Mouse (Mus musculus): ENCODE results near the gene Fgfr2.

The Fgfr2 gene

DNA sequence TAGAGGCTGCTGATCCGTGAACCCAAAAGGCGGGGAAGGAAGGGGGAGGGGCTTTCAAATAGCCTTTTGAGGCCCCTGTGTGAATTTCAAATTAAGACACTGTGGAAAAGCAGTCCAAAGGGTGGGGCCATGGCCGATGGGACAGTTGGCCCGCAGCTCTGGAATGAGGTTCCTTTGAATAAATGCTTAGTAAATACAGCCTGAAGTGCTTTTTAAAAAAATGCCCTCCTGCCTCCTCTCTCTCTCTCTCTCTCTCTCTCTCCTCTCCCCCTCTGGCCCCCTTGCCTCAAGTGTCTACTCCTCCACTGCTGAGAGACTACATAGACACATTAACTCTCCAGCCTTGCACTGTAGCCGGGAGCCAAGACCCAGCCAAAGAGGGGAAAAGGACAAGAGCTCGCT, 2917.0 kb downstream of the Fgfr2 start:
- no peak for DNase-seq (ENCODE audit: extremely low spot score, low read depth, low spot score)

DNA sequence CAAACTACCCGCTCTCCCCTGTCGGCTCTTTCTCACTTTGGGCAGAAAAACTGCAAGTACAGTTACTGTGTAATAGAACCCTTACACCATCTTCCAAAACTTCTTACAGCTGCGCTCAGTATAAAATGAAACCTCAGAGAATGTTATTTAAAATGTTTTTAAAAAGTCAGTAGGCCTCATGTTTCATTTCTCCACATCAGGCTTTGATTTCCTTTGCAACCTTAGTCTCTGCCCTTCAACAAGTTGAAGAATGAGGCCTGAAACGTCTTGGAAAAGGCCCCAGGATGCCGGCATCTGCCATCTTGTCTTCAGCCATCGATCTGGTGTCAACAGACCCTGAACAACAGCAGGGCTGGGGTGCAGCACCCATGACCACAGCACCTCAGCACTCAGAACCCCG, 2918.0 kb downstream of the Fgfr2 start:
- no peak for DNase-seq (ENCODE audit: extremely low spot score, low read depth, low spot score)

DNA sequence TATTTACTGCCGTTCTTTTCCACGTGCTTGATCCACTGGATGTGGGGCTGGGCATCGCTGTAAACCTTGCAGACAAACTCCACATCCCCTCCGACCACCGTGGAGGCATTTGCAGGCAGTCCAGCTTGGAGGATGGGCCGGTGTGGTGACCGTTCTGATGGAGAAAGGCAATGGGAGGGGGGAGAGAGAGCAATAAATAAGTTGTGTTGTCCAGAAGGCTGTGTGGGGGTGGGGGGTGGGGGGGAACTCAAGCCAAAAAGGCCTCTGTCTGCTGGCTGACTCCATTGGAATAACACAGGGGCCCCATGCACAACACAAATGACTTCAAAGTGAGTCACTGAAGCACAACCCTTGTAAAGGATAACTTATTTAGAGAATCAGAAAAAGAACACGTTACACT, 2922.1 kb downstream of the Fgfr2 start:
- DNase-seq (ENCODE audit: extremely low spot score, low read depth, low spot score): no peak

DNA sequence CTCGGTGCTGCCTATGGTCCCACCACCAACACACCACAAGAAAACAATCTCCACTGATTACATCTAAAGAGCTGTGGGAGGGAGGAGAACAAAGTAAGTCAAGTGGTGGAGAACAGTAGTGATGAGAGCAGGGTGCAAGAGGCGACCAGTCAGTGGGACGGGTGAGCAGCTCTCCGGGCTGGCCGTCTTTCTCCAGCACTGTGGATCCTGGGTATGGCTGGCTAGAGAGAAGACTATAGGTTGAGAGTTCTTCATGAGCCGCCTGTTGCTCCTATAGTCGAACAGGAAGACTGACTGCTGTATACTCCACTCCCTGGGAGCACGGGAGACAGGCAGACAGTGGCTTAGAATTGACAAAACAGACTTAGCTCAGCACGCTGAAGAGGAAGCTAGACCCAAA, 2923.2 kb downstream of the Fgfr2 start:
- DNase-seq (ENCODE audit: extremely low spot score, low read depth, low spot score): no peak

DNA sequence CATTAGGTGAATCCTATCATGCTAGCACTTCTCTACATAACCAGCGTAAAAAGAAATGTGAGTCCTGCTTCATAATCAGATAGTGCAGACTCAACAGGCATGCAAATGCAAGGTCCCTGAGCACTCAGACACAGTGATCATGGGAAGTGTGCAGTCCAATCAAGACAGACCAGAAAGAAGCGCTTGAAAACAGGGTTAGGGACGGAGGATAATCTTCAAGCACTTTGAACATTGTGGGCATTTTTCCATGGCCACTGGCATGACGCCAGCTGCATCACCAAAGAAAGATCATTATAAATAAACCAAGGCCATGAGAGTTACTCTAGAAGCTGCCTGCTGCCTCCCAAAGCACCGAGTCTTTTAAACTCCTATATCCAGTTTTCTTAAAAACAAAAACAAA, 2923.8 kb downstream of the Fgfr2 start:
- no peak for DNase-seq (ENCODE audit: extremely low spot score, low read depth, low spot score)

DNA sequence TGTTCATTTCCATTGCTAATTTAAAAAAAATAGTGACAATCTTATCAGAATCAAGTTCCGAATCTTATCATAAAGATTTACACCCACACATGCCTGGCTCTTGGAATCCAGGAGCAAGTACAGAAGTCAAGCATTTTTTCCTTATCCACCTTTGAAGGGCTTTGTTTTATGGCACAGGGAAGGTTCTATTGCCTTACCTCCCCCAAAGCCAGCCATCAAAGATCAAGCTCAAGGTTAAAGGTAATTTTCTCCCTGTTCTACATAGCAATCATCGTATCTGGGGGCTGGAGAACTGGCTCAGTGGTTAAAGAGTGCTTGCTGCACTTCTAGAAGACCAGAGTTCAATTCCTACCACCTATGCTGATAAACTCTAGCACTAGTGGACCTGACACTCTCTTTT, 2928.1 kb downstream of the Fgfr2 start:
- DNase-seq (ENCODE audit: extremely low spot score, low read depth, low spot score): no peak

DNA sequence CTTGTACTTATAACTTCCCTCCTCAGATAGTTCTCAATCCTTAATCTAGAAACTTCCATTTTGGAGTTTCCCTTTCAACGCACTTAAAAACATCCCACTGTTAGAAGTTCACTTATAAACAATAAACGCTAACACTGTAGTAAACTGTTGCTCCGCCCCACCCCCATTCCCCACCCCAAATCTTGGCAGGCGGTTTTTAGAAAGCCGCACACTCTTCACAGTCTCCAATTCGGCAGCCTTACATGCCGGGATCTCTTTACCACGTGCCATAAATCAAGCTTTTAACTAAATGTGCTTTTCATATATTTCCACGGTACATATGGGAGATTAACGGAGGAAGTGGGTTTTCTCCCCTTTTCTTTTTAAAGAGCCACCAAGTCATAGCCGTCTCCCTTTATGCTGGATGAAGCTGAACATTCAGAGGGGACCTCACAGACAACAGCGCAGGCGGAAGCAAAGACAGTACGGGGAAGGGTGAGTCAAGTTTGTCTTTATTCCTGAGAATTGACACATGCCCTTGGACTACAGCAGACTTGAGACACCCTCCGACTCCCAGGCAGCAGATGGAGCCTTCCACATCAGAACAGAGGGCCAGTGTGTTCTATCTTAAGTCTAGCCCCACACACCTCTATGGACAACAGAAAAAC, 2932.7 kb downstream of the Fgfr2 start:
- DNase-seq (ENCODE audit: extremely low spot score, low read depth, low spot score): no peak

DNA sequence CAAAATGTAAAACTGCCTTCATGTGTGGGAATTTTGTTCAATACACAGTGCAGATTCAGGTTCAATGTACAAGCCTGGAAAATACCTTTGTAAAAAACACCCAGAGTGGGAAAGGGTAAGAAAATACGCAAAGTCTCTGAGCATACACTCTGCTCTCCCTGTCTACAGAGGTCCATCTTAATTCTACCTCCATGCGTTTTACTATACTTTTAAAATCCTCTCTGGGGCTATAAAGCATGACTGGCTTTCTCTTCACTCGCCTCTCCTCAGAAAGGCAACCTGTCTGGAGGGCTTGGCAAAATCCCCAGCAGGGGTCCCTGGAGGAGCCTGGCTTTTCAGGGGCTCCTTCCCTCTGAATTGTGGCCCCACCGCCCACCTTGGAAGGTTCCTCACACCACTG, 2933.2 kb downstream of the Fgfr2 start:
- no peak for DNase-seq (ENCODE audit: extremely low spot score, low read depth, low spot score)

DNA sequence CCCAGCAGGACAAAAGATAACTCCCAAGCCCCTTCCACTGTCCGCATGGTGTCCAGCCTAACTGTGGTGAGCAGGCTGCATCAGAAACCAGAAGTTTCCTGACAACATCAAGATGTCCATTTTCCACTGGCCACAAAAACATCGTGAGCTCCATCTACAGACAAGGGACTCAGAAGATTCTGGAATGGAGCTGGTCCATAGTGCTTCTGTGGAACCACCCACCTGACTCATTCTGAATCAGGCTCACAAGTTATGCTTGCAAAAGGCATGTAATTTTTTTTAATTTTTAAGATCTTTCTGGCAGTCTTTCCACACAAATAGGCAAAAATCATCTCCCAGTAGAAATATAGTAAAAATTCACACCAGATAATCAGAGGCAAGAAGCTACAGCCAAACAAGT, 2935.0 kb downstream of the Fgfr2 start:
- no peak for DNase-seq (ENCODE audit: extremely low spot score, low read depth, low spot score)

DNA sequence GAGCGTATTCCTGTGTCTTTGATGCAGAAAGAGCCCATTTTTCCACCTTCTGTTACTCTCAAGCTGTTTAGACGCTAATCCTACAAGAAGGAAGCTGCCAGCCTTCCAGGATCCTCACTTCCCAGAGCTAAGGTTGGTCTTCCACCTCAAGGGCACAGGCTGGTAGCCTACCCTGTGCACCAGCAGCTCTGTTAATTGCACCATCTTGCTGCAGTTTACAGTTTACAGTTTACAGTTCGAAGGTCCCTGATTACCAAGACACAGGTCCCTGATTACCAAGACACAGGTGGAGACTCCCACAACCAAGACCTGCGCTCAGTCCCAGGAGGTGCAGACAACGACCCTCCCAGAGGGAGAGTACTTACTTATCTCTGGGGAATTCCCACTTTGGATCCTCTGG, 2938.3 kb downstream of the Fgfr2 start:
- DNase-seq (ENCODE audit: extremely low spot score, low read depth, low spot score): no peak

DNA sequence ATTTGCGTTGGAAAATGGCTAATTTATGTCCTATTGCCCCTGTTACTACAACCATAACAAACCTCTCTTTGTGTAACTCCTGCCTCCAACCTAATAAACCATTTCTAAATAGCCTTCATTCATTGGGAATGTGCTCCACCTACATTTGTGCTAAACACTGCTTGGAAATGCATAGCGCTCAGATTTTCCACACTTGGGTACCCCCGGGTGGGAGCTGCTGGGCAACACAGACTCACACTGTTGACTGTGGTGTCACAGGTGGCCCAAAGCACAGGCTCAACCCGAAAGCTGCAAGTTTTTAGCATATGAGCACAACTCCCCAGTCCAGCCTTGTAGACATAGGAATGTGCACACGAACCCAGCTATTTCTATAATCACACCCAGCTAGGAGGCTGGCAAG, 2939.2 kb downstream of the Fgfr2 start:
- no peak for DNase-seq (ENCODE audit: extremely low spot score, low read depth, low spot score)

DNA sequence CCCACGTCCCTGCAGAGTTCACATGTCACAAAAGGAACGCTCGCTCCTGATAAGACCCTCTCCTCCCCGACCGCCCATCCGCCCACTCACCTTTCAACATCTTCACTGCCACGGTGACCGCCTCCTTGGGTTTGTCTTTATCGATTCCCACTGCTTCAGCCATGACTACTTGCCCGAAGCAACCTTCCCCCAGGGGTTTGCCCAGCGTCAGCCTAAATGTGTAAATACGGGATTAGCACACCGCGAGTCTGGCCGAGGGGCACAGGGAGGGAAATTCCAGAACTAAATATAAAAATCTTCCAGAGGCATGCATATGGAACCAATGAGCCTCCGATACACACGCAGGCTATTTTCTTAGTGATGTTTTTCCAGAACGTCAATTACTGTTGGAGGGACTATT, 2940.6 kb downstream of the Fgfr2 start:
- peak; percentile 67 for DNase-seq (ENCODE audit: extremely low spot score, low read depth, low spot score)

DNA sequence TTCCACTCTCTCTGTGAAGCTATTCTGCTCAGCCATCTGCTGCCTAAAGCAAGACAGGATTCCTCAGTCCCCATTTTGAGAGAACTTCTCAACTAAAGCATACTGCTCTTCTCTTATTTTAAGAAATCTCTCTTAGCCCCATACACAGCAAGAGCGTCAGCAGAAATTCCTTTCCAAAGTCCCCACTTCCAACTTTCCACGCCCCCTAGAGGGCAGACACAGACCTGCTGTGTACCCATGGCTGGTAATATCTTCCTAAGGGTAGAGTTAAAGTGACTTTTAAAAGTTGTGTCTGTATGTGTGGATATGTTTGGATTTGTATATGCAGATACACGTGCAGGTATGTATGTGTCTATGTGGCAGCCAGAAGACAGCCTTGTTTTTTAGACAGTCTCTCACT, 2944.2 kb downstream of the Fgfr2 start:
- no peak for DNase-seq (ENCODE audit: extremely low spot score, low read depth, low spot score)

DNA sequence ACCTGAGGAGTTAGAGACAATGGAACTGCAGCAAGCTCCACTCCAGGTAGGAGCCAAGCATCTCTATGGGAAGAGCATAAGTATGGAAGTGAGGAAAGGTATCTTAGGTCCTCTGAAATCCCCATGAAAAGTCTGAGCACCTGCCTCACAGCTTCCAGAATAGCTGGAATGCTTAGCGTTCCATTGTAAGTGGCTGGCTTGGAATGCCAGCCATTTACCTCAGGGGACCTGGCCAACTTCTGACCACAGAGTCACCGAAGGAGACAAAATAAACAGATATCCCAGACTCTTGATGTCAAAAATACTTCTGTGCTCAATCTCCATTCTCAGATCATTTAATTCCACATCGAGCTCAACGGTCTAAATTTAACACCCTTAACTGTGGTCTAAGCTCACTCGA, 2946.1 kb downstream of the Fgfr2 start:
- DNase-seq (ENCODE audit: extremely low spot score, low read depth, low spot score): no peak

DNA sequence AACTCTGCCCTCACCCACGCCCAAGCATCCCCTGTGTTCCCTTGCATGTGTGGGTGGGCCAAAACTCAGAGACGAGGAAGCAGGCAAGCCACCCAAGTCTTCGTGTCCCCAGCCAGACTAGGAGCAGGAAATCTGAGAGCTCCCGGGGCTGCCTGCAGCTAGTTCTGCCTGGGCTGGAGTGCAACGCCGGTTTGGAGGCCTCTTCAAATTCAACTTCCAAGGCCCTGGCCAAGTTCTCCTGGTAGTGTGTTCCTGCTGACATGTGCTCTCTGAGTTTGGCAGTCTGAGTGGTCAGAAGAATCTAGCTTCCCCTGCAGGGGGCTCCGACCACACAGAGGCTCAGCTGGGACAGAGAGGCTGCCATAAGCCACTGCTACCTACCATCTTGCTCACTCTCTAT, 2948.6 kb downstream of the Fgfr2 start:
- DNase-seq (ENCODE audit: extremely low spot score, low read depth, low spot score): no peak

DNA sequence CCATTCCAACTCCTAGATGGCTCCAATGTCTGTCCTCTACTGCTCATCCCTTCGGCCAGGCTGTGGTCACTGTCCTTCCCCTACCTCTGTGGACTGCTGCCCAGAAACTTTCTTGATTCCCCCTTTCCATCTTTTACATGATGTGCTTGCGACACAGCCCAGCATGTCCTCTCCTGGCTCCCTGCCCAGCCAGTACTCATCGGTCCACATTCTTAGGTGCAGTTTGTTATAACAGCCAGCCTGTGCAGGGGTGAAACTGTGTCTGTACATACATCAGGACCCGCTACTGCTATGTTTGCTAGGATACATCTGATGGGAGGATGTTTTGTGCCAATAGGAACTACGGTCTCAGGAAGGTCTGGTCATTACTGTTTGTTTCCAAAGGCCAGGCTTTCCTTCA, 2949.2 kb downstream of the Fgfr2 start:
- no peak for DNase-seq (ENCODE audit: extremely low spot score, low read depth, low spot score)

DNA sequence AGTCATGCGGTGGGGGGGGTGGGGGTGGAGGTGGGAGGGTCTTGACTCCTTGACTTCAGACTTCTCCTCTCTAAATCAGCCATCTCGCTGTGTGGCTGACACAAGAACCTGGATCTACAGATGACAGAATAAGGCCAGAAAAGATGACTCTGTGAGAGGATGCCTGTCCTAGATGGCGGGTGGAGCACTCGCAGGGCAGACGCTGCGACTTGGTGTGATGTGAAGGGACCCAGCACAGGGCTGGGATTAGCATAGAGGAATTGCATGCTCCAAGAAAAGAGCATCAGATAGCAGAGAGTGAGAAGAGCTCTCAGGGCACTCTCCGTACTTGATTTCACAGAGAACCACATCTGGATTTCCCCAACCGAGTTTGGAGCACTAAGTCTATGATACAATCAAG, 2953.0 kb downstream of the Fgfr2 start:
- no peak for DNase-seq (ENCODE audit: extremely low spot score, low read depth, low spot score)

DNA sequence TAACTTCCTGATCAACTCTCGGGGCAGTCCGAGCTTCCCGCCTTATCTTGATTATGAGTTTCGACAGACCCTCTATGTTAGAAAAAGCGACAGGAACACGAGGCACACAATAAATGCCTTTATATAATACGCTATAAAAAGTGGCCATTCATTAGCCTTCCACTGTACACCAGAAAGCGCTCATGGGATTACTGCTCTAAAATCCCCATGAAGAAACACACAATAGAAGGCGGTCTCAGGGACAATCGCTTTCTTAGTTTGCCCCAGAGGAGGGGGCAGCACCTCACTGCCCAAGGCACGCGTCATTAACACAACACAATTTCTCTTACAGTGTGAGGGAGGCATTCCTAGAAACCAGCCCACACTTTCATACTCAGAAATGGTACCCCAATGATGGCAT, 2954.9 kb downstream of the Fgfr2 start:
- DNase-seq (ENCODE audit: extremely low spot score, low read depth, low spot score): no peak

DNA sequence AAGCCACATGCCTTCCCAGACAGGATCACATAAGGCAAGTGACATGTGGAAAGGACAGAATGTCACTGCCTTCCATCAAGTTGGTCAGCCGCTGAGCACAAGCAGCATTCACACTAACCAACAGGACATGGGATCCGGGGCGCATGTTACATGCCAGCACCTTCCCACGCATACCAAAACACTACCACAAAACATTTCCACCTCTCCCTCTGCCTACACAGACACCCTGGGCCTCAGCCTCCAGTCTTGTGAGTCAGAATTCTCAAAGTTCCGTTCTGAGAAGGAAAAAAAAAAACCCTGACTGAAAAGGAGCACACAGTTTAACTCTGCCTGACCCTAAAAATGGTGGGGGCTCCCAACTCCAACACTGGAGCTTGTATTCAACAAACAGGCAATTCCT, 2955.9 kb downstream of the Fgfr2 start:
- DNase-seq (ENCODE audit: extremely low spot score, low read depth, low spot score): no peak

DNA sequence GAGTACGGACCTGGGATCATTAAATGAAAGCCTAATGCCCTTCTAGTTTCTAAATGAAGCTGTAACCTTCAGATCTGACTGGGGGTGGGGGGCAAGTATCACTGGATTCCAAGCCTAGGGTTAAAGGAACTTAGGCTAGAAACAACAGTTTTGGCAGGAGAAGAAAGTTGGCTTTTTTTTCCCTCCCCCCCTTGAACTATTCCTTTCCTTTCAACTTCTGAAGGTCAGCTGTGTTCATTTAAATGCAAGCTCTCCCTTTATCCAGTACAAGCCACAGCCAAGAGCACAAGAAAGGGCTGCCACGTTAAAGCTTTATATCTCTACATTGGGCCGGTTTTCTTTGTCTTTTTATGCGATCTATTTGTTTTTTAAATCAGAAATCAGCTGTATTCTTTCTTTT, 2957.0 kb downstream of the Fgfr2 start:
- DNase-seq (ENCODE audit: extremely low spot score, low read depth, low spot score): no peak

DNA sequence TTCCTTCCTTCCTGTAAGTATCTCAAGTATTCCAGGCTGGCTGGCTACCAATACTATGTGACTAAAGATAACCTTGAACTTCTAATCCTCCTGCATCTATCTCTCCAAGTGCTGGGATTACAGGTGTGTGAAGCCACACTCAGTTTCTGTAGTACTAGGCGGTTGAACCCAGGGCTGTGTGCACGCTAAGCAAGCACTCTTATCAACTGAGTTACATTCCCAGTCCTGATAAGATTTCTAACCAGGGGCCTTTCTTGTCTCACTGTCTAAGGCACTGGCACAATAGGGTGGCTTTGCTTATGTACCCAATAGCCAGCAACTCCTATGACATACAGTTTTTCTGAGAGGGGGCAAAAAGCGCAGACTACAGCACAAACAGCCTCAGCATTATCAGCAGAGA, 2957.7 kb downstream of the Fgfr2 start:
- DNase-seq (ENCODE audit: extremely low spot score, low read depth, low spot score): no peak

DNA sequence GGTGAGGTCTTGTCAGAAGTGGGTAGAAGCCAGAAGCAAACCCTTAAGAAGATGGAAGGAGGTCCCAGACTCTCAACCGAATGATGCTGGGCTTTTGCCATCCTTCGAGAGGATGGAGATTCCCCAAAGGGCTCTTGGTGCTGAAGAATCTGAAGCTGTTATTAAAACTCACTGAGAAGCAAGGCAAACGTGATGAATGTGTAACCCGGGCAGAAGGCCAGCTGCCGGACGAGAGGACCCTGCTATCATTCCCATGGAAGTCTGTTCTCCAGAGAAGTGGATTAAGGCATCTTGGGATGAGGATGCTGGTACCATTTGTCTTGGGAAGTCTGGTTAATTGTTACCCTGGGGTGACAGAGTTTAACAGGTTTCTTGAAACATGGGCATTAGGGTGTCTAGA, 2960.4 kb downstream of the Fgfr2 start:
- no peak for DNase-seq (ENCODE audit: extremely low spot score, low read depth, low spot score)

DNA sequence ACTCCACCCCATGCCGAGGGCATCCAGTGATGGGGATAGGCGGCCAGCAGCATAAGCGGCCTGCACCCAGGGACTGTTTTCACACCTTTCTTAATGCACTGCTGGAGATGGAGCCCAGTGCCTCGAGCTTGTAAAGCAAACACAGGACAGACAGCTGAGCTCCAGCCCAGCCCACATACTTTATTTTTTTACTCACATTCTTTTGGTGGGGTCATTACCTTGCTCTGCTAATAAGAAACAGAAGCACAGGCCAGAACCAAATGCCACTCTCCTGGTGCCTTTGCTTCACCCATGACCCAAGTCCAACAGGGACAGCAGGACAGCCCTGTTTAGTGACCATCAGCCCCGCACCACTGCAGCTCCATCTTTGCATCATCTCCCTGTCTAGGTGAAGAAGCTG, 2961.6 kb downstream of the Fgfr2 start:
- DNase-seq (ENCODE audit: extremely low spot score, low read depth, low spot score): no peak

DNA sequence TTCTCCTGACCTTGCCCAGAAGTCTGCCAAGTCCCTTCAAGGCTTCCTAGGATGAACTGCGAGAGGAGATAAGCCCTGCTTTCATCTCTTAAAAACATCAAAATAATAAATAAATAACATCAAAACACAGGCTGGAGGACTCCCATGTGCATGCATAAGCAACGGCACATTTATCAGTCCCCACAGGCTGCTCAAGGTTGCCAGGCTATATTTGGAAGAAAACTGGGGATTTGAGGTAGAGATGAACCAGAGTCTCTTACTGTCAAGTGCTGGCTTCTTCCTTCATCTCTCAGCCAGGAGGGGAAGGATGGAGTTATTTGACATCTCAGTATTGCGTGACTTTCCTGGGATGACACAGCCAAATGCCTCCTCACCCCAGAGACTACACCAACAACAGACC, 2964.3 kb downstream of the Fgfr2 start:
- no peak for DNase-seq (ENCODE audit: extremely low spot score, low read depth, low spot score)
